Mouse (Mus musculus) left cerebral cortex, postnatal 10 days (tissue): ENCODE data around the gene Ablim1. TPM values are rescaled to one million over a fixed set of nuclear protein-coding genes. Genes with fewer than 3 reads are reported as not detected.

Experiments used
- DNase-seq, 2 experiments: peaks; one replicate each; pipeline ENCODE4 v3.0.0; 2021 to 2022; ENCODE audit warnings: low spot score in 2 of 2, mixed read lengths in 1 of 2; ENCODE audit errors: extremely low spot score in 1 of 2
- intact Hi-C: fragments of 180-260 bp; cut with DNase I; formaldehyde crosslinking; loops from one replicate; pipeline ENCODE4 v1.15.1; 2025
- total RNA-seq, 2 experiments: library from RNA; stranded (reverse); gene quantifications; 2 replicates each; pipeline ENCODE4 v1.2.3; 2021

Gene Ablim1
- total RNA-seq, 2 experiments from 2014 or later, result 126 to 136 TPM

DNA sequence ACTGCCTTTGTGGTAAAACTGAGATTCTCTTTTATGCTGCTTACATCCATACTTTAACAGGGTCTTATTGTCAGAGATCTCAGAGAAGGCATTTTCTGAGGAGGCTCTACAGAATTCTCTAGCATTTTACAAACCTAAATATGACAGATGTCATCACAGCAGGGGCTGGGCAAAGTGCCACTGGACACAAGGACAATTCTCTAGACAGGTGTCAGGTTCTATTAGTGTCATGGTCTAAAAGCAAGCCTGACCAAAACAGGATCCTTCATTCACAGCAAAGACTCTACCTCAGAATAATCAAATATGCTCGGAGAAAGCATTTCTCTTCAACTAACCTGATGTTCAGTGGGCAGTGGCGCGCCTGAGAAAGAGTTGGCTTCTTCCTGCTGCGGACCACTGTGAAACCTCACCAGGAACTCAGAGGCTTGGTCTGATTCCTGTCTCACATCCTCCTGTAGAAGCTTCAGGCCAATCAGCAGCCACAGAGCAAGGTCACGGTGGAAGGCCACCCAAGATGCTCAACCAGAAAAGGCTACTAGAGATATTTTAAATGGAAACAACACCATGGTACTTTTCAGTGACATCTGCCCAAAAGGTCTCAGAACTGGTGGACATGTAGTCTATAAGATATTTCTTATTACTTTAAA, 230.1 kb downstream of the Ablim1 start:
- intact Hi-C loops, result no loop called here
- no peak for DNase-seq

GRCm38 (mm10) chr19:57083887-57084286, 230.8 kb downstream of the Ablim1 start:
- intact Hi-C loops, result no loop called here
- DNase-seq, result no peak

DNA sequence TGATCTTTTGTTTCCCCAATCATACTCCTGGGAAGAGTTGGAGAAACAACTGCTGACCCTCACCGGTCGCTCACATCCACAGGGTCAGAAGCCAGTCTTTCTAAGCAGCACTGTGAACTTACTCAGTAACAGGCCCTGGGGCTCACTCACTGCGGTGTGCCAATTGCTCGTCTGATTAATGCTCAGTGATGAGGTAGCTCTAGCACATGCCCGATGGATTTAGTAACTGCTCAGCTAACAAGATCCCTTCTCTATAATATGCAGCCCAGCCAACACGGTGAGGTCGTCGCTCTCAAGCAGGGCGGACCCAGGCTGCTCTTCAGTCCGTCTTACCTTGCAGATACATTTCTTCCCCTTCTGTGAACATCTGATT, 231.6 kb downstream of the Ablim1 start:
- DNase-seq, result no peak
- intact Hi-C loops, result no loop called here

DNA sequence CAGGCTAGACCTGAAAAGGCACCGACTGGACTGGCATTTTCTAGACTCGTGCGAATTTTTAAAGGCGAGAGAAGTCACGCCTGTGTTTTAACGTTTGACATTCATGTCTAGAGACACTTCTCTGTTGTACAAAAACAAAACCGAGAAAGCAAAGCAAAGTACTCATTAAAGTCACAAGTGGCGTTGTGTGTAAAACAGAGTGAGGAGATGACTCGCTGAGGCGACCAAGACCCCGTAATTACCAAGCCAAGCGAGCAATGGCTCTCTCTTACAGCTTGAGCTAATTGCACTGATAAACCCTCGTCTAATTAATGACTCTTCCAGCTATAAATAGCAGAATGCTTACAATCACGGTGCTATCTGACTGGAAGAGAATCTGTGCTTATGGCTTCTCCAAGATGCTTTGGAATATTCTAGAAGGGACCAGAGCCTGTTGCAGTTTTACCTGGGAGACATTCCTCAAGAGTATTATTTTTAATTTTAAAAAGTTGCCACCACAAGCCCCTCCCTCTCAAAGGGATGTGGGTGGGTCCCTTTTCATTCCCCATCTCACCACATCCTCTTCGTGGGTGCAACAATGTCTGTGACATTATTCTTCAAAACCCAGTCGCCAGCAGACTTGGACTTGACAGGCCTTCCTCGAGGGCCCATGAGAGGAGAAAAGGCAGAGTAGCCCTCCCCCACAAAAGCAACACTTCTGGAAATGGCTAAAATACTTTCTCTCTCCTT, 232.1 kb downstream of the Ablim1 start:
- no peak for DNase-seq
- intact Hi-C loops, result no loop called here

- DNase-seq, result no peak
- intact Hi-C loops, result no loop called here
Observed at GRCm38 (mm10) chr19:57081536-57081935, 233.2 kb downstream of the Ablim1 start.

DNA sequence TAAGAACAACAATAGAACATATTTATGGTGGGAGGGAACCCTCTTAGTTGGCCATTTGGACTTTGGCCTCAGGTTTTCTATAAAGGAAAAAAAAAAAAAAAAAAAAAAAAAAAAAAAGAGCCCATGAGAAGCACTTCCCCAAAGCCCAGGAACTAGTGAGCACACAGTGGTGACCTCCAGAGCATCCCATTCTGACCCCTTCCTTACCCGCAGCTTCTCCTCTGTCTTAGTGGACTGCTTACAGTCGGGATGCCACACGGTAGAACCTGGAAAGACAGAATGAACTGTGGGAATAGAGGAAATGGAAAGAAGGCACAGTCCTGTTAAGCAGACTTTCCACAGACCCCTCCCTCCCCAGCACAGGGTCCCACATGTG, 235.1 kb downstream of the Ablim1 start:
- DNase-seq, result no peak
- intact Hi-C loops, result no loop called here

DNA sequence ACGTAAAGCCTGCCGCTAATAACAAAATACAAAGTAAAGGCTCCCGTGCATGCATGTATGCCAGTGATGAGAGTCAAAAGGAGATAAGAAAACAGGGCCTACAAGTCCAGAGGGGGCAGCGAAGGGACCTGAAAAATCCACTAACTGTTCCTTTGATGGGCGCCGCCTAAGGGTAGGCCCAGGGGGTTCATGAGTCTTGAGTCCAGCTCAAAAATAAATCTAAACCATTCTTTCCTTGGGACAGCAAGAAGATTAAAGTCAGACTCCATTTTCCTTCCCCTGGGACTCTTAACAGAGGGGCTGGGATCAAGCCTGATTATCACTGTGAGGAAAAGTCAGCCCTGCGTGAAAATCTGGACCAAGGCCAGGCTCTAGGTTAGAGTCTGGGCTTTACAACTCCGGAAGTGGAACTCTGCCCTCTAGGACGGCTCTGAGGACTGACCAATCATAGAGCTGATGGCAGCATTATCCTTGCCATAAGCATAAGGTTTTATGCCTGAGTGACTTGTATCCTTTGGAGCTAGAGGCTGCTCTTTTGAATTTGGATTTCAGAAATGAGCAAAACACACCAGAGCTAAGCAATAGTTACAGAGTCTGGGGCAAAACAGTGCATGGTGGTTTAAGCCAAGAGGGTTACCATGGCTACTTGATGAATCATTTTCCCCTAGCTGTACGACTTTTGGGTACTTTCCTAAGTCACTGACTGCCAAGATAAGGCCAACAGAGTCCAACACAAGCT, 235.7 kb downstream of the Ablim1 start:
- DNase-seq, result no peak
- intact Hi-C loops, result no loop called here

GRCm38 (mm10) chr19:57077826-57078699, 236.7 kb downstream of the Ablim1 start:
- intact Hi-C loops, result no loop called here
- no peak for DNase-seq

DNA sequence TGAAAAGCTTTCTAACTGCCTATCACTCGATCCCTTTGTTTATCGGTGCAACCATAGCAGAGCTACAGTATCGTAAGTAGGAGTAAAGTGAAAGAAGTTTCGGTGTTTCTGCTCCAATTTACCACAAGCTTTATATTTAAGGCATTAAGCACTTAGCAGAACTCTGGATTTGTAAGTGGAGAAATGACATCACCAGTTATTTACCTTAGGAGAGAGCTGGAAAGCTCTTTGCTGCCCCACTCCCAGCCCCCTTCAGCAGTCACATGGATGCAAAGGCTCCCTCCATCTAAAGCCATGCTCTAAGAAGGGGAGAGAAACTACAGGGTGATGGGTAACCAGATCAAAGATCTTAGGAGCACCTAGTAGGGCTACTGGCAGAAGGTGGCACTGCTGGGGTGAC, 241.3 kb downstream of the Ablim1 start:
- intact Hi-C loops, result no loop called here

DNA sequence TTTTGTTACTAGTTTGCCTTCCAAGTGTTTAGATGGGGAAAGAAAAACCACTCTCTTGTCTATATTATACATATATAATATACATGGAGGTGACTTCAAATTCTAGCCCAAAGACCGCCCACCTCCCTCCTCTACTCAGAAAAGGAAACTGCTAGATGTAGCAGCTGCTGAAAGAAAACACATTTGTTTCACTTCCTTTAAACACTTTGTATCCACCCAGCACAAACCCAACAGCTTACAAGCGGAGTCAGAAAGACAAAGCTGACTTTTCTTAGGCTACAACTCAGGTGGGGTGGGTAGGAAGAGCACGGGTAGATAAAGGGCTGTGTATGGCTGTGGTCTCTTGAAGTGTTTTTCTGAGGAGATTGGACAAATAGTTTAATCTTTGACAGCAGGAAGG, 242.0 kb downstream of the Ablim1 start:
- intact Hi-C loops, result no loop called here
- no peak for DNase-seq

More for the DNA sequence above, 241.3 kb downstream of the Ablim1 start:
- no peak for DNase-seq

DNA sequence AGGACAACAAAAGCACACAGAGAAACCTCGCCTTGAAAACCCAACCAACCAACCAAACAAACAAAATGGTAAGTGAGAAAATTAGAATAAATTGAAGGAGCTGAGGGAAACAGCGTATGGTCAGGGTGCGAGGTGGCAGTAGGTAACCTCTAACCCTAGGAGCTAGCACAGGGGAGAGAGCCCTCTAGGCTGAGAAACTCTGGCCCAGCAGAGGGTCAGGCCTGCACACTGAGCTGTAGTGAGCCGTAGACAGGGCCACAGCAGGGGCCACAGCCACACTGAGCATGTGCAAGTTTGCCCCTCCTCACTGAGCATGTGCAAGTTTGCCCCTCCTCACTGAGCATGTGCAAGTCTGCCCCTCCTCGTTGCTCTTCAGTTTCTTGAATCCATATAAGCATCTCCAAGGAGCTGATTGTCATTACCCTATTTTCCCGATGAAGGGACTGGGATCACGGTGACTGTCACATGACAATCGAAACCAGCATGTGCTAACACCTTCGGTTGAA, 247.6 kb downstream of the Ablim1 start:
- no peak for DNase-seq
- intact Hi-C loops, result loop anchor here (2.0 to 5.0 kb wide), 2 partner anchors 70 to 260 kb away; no protein-coding TSS in a partner anchor

DNA sequence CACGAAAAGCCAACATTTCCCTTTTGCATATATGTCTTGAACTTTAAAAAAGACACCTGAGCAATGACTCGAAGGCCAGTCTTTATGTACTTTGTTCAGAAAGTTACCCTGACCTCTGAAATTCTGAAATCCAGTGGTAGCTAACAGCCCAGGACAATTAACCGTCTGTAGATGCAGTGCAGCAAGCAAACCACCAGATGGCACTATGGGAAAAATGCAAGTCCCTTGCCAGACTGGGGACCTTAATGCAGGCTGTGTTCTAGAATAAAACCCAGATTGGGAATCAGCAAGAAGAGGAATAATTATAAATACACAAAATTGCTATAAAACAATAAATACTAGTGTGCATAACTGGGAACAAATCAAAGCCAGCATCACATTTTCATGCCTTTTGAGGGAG, 248.4 kb downstream of the Ablim1 start:
- intact Hi-C loops, result loop anchor here (2.0 to 5.0 kb wide), 2 partner anchors 70 to 261 kb away; no protein-coding TSS in a partner anchor
- DNase-seq, result peak; percentile 63 to 72

- intact Hi-C loops, result no loop called here
- DNase-seq, result no peak
Observed at GRCm38 (mm10) chr19:57062746-57063145, 252.0 kb downstream of the Ablim1 start.

GRCm38 (mm10) chr19:57059018-57059580, 255.6 kb downstream of the Ablim1 start:
- DNase-seq, result no peak

GRCm38 (mm10) chr19:57057568-57057967, 257.2 kb downstream of the Ablim1 start:
- intact Hi-C loops, result no loop called here
- DNase-seq, result no peak

More at GRCm38 (mm10) chr19:57059018-57059580, 255.6 kb downstream of the Ablim1 start:
- intact Hi-C loops, result no loop called here

- intact Hi-C loops, result no loop called here
- peak in 1 of 2 experiments; percentile 42 for DNase-seq
Observed at GRCm38 (mm10) chr19:57055215-57056120, 259.3 kb downstream of the Ablim1 start.

DNA sequence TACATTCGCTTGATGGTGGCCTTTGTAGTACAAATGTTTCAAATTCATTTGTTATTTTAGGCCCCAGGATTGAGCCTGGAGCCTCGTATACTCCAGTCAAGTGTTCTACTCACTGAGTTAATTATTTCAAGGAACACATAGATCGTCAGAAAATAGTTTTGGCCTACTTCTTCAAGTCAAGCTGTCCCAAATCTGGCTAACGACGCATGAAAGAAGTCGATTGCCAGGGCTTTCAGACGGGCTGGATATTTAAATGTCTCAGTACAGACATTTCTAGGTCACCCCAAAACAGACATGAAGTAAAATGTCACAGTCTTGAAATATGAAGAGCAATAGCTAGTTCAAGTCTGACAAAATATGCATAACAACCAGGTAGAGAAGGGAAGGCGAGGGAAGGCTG, 261.8 kb downstream of the Ablim1 start:
- intact Hi-C loops, result no loop called here
- no peak for DNase-seq
